Mouse (Mus musculus) heart, postnatal 0 days (tissue): Measurements from ENCODE around the gene Gm10719. TPM values are rescaled to one million over a fixed set of nuclear protein-coding genes. Genes with fewer than 3 reads are reported as not detected.
"Not testable (repeated sequence)": the region's sequence is repeated elsewhere in the genome, so short reads cannot be mapped to it uniquely, and the experiment has no call there.

Experiments
- ATAC-seq: fragments of 200-750 bp; cut with Nextera tagmentation; 2 replicates; pipeline ENCODE4 v1.8.0; 2017; ENCODE audit warnings: low read depth, moderate number of reproducible peaks, moderate library complexity; ENCODE audit not compliant: insufficient read depth
- DNase-seq: peaks from one replicate; pipeline ENCODE4 v3.0.0-alpha.2; 2016; ENCODE audit warnings: low spot score
- H3K27ac ChIP-seq: fragments of 300-500 bp; sonication (generic); 2 replicates; pipeline ENCODE4 v1.5.1; 2014; ENCODE audit warnings: low read depth, mild to moderate bottlenecking
- H3K27me3 ChIP-seq: fragments of 300-500 bp; sonication (generic); 2 replicates; pipeline ENCODE4 v1.6.1; 2014; ENCODE audit warnings: low read length, mixed read lengths; ENCODE audit not compliant: control insufficient read depth, insufficient read depth
- H3K36me3 ChIP-seq: fragments of 300-500 bp; sonication (generic); replicated peaks from 2 replicates; pipeline ENCODE4 v1.6.1; 2014; ENCODE audit warnings: low read length, mixed read lengths; ENCODE audit not compliant: control insufficient read depth, insufficient read depth
- H3K4me1 ChIP-seq: fragments of 300-500 bp; sonication (generic); 2 replicates; pipeline ENCODE4 v1.6.1; 2014; ENCODE audit warnings: antibody characterized with exemption; ENCODE audit not compliant: control insufficient read depth, insufficient read depth
- H3K4me2 ChIP-seq: fragments of 300-500 bp; sonication (generic); 2 replicates; pipeline ENCODE4 v1.6.1; 2014; ENCODE audit warnings: low read depth, mild to moderate bottlenecking, low read length, moderate library complexity
- H3K4me3 ChIP-seq: fragments of 300-500 bp; sonication (generic); 2 replicates; pipeline ENCODE4 v1.5.1; 2014; ENCODE audit warnings: low read depth, low read length
- H3K9ac ChIP-seq: fragments of 300-500 bp; sonication (generic); replicated peaks from 2 replicates; pipeline ENCODE4 v1.6.1; 2014; ENCODE audit warnings: low read depth, low read length, mixed read lengths
- H3K9me3 ChIP-seq: fragments of 300-500 bp; sonication (generic); replicated peaks from 2 replicates; pipeline ENCODE4 v1.6.1; 2016; ENCODE audit warnings: low read length; ENCODE audit not compliant: control insufficient read depth
- WGBS: fragments of 180-500 bp; shearing (Covaris S2); extraction: QIAGEN DNeasy Blood & Tissue Kit; methylation state at CpG from one replicate; pipeline ENCODE4 v1.1.7; 2014; 5-methylcytosine and 5-hydroxymethylcytosine counted together
- polyA plus RNA-seq: library from polyadenylated mRNA; unstranded; fragments of >200 nt; fragmentation: Nextera tagmentation; extraction: Ambion mirVana; gene quantifications from 2 replicates; pipeline ENCODE4 v1.2.1, GENCODE M21; 2015
- total RNA-seq: library from RNA; depleted of rRNA; stranded (reverse); fragments of >200 nt; gene quantifications from 2 replicates; pipeline ENCODE4 v1.2.3, GENCODE M21; 2014; ENCODE audit warnings: low replicate concordance

Gene Gm10719
- total and polyA plus RNA-seq, 2 experiments from 2014 or later: not detected

- not testable (repeated sequence) for H3K27me3 ChIP-seq, H3K9ac ChIP-seq, H3K27ac ChIP-seq, DNase-seq, H3K4me3 ChIP-seq, H3K36me3 ChIP-seq, H3K4me2 ChIP-seq, H3K4me1 ChIP-seq
- H3K9me3 ChIP-seq: peaks cover 10% of the 10 kb centered on the region
- peak; percentile 44 for ATAC-seq
- WGBS: no CpG with 5 or more reads among the region's 5 CpGs
Measured at GRCm38 (mm10) chr9:3009331-3009730, 7.9 kb upstream of the Gm10719 start.

GRCm38 (mm10) chr9:3012054-3012621 lies 5.1 kb upstream of the Gm10719 start:
- not testable (repeated sequence) for H3K9ac ChIP-seq, H3K9me3 ChIP-seq, H3K4me2 ChIP-seq, H3K4me3 ChIP-seq, H3K4me1 ChIP-seq, H3K36me3 ChIP-seq, H3K27me3 ChIP-seq, DNase-seq, ATAC-seq, H3K27ac ChIP-seq
- 92% methylated on average over 2 of the region's 7 CpGs for WGBS

- H3K4me2 ChIP-seq, H3K36me3 ChIP-seq, H3K4me3 ChIP-seq, DNase-seq, H3K9ac ChIP-seq, H3K9me3 ChIP-seq, H3K27ac ChIP-seq, H3K27me3 ChIP-seq, H3K4me1 ChIP-seq: not testable (repeated sequence)
- no CpG with 5 or more reads among the region's 11 CpGs for WGBS
- ATAC-seq: peak; percentile 49
Measured at GRCm38 (mm10) chr9:3012733-3013279, 4.4 kb upstream of the Gm10719 start, which contains the start of gene Gm10721. Gm10721 (plus strand) TSS chr9:3013140.

- not testable (repeated sequence) for DNase-seq, H3K27me3 ChIP-seq, H3K9me3 ChIP-seq, H3K4me1 ChIP-seq, H3K27ac ChIP-seq, H3K36me3 ChIP-seq, H3K9ac ChIP-seq, H3K4me2 ChIP-seq, ATAC-seq, H3K4me3 ChIP-seq
- WGBS: 59% methylated on average over 4 of the region's 9 CpGs
Measured at GRCm38 (mm10) chr9:3015354-3015753, 1.9 kb upstream of the Gm10719 start, which contains the start of gene Gm10720. Gm10720 (plus strand) TSS chr9:3015654.

- not testable (repeated sequence) for H3K27me3 ChIP-seq, H3K4me2 ChIP-seq, H3K27ac ChIP-seq, ATAC-seq, DNase-seq, H3K36me3 ChIP-seq, H3K9me3 ChIP-seq, H3K4me1 ChIP-seq, H3K4me3 ChIP-seq, H3K9ac ChIP-seq
- 69% methylated on average over 4 of the region's 6 CpGs for WGBS
Measured at GRCm38 (mm10) chr9:3015896-3016295, 1.3 kb upstream of the Gm10719 start.

GRCm38 (mm10) chr9:3018944-3019343 lies 1.7 kb downstream of the Gm10719 start:
- H3K36me3 ChIP-seq, H3K27ac ChIP-seq, H3K9me3 ChIP-seq, H3K9ac ChIP-seq, H3K4me2 ChIP-seq, H3K4me3 ChIP-seq, ATAC-seq, DNase-seq, H3K4me1 ChIP-seq, H3K27me3 ChIP-seq: not testable (repeated sequence)
- WGBS: 68% methylated on average over 9 of the region's 9 CpGs

- ATAC-seq: not testable (repeated sequence)
Measured at GRCm38 (mm10) chr9:3019835-3020727, 2.9 kb downstream of the Gm10719 start.

GRCm38 (mm10) chr9:3022316-3023008 lies 5.3 kb downstream of the Gm10719 start:
- not testable (repeated sequence) for H3K27me3 ChIP-seq, H3K4me2 ChIP-seq, H3K36me3 ChIP-seq, H3K4me1 ChIP-seq, ATAC-seq, H3K9me3 ChIP-seq, H3K9ac ChIP-seq, H3K27ac ChIP-seq, H3K4me3 ChIP-seq, DNase-seq
- WGBS: 69% methylated on average over 9 of the region's 13 CpGs

More at GRCm38 (mm10) chr9:3019835-3020727, 2.9 kb downstream of the Gm10719 start:
- not testable (repeated sequence) for H3K4me1 ChIP-seq, H3K27ac ChIP-seq, DNase-seq, H3K36me3 ChIP-seq, H3K9me3 ChIP-seq, H3K9ac ChIP-seq, H3K27me3 ChIP-seq, H3K4me3 ChIP-seq, H3K4me2 ChIP-seq
- WGBS: 74% methylated on average over 11 of the region's 19 CpGs
